Mouse (Mus musculus) hematopoietic stem cell, adult 5-6 weeks (primary cell): Measurements from ENCODE around the gene Hspb3. TPM values are rescaled to one million over a fixed set of nuclear protein-coding genes. Genes with fewer than 3 reads are reported as not detected.
A peak's percentile ranks its signal among the peaks of the same experiment; 100 is the strongest.

Source experiments
- ATAC-seq, 2 experiments: fragments of 125-278 bp in 1 of 2; replicated peaks in 1 of 2; 2 replicates each; pipeline ENCODE4 v1.8.0; 2016 to 2017; ENCODE audit warnings: inconsistent platforms in 2 of 2, mild to moderate bottlenecking in 2 of 2, moderate number of reproducible peaks in 2 of 2, low read depth in 1 of 2, moderate TSS enrichment in 1 of 2; ENCODE audit not compliant: low FRiP score in 2 of 2, poor library complexity in 2 of 2, severe bottlenecking in 2 of 2, insufficient read depth in 1 of 2, low TSS enrichment in 1 of 2
- total RNA-seq: library from RNA; stranded (forward); fragments of 172-1452, 232-1000 nt; gene quantifications from 2 replicates; pipeline ENCODE4 v1.2.3, GENCODE M21; 2017

Gene Hspb3
- total RNA-seq, 1 experiment from 2014 or later, result not detected

- ATAC-seq, result no peak
Measured at GRCm38 (mm10) chr13:113656639-113657038, 6.8 kb downstream of the Hspb3 start.

- no peak for ATAC-seq
Measured at GRCm38 (mm10) chr13:113655511-113655910, 8.0 kb downstream of the Hspb3 start.

- ATAC-seq, result no peak
Measured at GRCm38 (mm10) chr13:113640944-113641597, 22.4 kb downstream of the Hspb3 start.

GRCm38 (mm10) chr13:113638914-113639313, 24.6 kb downstream of the Hspb3 start:
- 0 out of 4 replicates have a peak, but pooled peaks of 1 of the 2 experiments have one; percentile 19 for ATAC-seq

GRCm38 (mm10) chr13:113635799-113636222, 27.7 kb downstream of the Hspb3 start:
- ATAC-seq, result peak; percentile 78 to 80

GRCm38 (mm10) chr13:113634732-113635481, 28.6 kb downstream of the Hspb3 start:
- ATAC-seq, result no peak

GRCm38 (mm10) chr13:113632506-113632905, 31.0 kb downstream of the Hspb3 start:
- ATAC-seq, result no peak

- no peak for ATAC-seq
Measured at GRCm38 (mm10) chr13:113627601-113628000, 35.9 kb downstream of the Hspb3 start.

- ATAC-seq, result peak; percentile 75 to 93
Measured at GRCm38 (mm10) chr13:113622865-113623255, 40.6 kb downstream of the Hspb3 start.

- no peak for ATAC-seq
Measured at GRCm38 (mm10) chr13:113622122-113622864, 41.2 kb downstream of the Hspb3 start.

GRCm38 (mm10) chr13:113619003-113619402, 44.5 kb downstream of the Hspb3 start:
- no peak for ATAC-seq

- peak; percentile 56 to 65 for ATAC-seq
Measured at GRCm38 (mm10) chr13:113617891-113618823, 45.3 kb downstream of the Hspb3 start, which contains the start of gene Snx18. Gene Snx18, minus strand, starts transcription at chr13:113618564.

- ATAC-seq, result no peak
Measured at GRCm38 (mm10) chr13:113617338-113617890, 46.1 kb downstream of the Hspb3 start.

- no peak; a peak in 1 of 4 replicates for ATAC-seq
Measured at GRCm38 (mm10) chr13:113616751-113617337, 46.6 kb downstream of the Hspb3 start.

GRCm38 (mm10) chr13:113615971-113616671, 47.4 kb downstream of the Hspb3 start:
- ATAC-seq, result no peak

- peak; percentile 5 to 29; a peak in 2 of 4 replicates for ATAC-seq
Measured at GRCm38 (mm10) chr13:113615546-113615941, 47.9 kb downstream of the Hspb3 start.
